Mouse (Mus musculus) cortical plate, adult 2 months (tissue): ENCODE results near the gene Nsmce4a. TPM values are rescaled to one million over a fixed set of nuclear protein-coding genes. Genes with fewer than 3 reads are reported as not detected.

ENCODE experiments used
- H3K27ac ChIP-seq: fragments of 200-500 bp; 2 replicates; pipeline ENCODE4 v1.5.1; 2012; ENCODE audit warnings: low read length, control low read depth, inconsistent platforms; ENCODE audit not compliant: insufficient read depth
- H3K4me1 ChIP-seq: fragments of 200-500 bp; 2 replicates; pipeline ENCODE4 v1.6.1; 2011; ENCODE audit warnings: low read length; ENCODE audit not compliant: control insufficient read depth, insufficient read depth
- H3K4me3 ChIP-seq: fragments of 200-500 bp; 2 replicates; pipeline ENCODE4 v1.5.1; 2011; ENCODE audit warnings: mild to moderate bottlenecking, low read length, control low read depth; ENCODE audit not compliant: insufficient read depth
- CTCF ChIP-seq: fragments of 200-500 bp; IDR thresholded peaks from 2 replicates; pipeline ENCODE4 v1.5.1; 2011; ENCODE audit warnings: mild to moderate bottlenecking, control low read depth, low read length; ENCODE audit not compliant: insufficient read depth; ENCODE audit errors: extremely low read depth
- POLR2A ChIP-seq: fragments of 200-500 bp; IDR thresholded peaks from 2 replicates; pipeline ENCODE4 v1.6.1; 2011; ENCODE audit warnings: mild to moderate bottlenecking, low read length, control low read depth; ENCODE audit not compliant: insufficient read depth; ENCODE audit errors: extremely low read depth
- polyA plus RNA-seq: library from polyadenylated mRNA; depleted of rRNA; stranded (reverse); fragments of >200 nt; gene quantifications from 2 replicates; pipeline ENCODE4 v1.2.3, GENCODE M21; 2012

The Nsmce4a gene
- polyA plus RNA-seq, 1 experiment = 37.1 TPM

- TF ChIP-seq CTCF (no peak), POLR2A (no peak)
- no peak overlapping the region for H3K27ac ChIP-seq
- no peak overlapping the region for H3K4me3 ChIP-seq
- no peaks in the 10 kb centered on the region for H3K4me1 ChIP-seq
These were observed 8.3 kb downstream of the Nsmce4a start for GRCm38 (mm10) chr7:130564596-130564995.

GRCm38 (mm10) chr7:130563880-130564279 is 9.0 kb downstream of the Nsmce4a start:
- H3K27ac ChIP-seq = no peak overlapping the region
- TF ChIP-seq CTCF (no peak), POLR2A (no peak)
- no peaks in the 10 kb centered on the region for H3K4me1 ChIP-seq
- H3K4me3 ChIP-seq = no peak overlapping the region

GRCm38 (mm10) chr7:130563276-130563675 is 9.6 kb downstream of the Nsmce4a start:
- Histone ChIP-seq H3K27ac (no peak overlapping the region), H3K4me1 (no peaks in the 10 kb centered on the region), H3K4me3 (no peak overlapping the region)
- TF ChIP-seq CTCF = no peak
- no peak for TF ChIP-seq POLR2A

GRCm38 (mm10) chr7:130560933-130561332 is 12.0 kb downstream of the Nsmce4a start:
- TF ChIP-seq CTCF = no peak
- no peak for TF ChIP-seq POLR2A
- Histone ChIP-seq H3K4me1 (no peaks in the 10 kb centered on the region), H3K27ac (no peak overlapping the region), H3K4me3 (no peak overlapping the region)

- TF ChIP-seq CTCF = no peak
- TF ChIP-seq POLR2A = no peak
These were observed 14.3 kb downstream of the Nsmce4a start for GRCm38 (mm10) chr7:130558592-130558991.

GRCm38 (mm10) chr7:130555597-130555996 is 17.3 kb downstream of the Nsmce4a start:
- no peak for TF ChIP-seq CTCF
- Histone ChIP-seq H3K4me3 (no peak overlapping the region), H3K27ac (no peak overlapping the region), H3K4me1 (no peaks in the 10 kb centered on the region)

More at GRCm38 (mm10) chr7:130558592-130558991, 14.3 kb downstream of the Nsmce4a start:
- Histone ChIP-seq H3K4me3 (no peak overlapping the region), H3K4me1 (no peaks in the 10 kb centered on the region), H3K27ac (no peak overlapping the region)

GRCm38 (mm10) chr7:130553321-130553720 is 19.6 kb downstream of the Nsmce4a start:
- TF ChIP-seq POLR2A = no peak
- no peak for TF ChIP-seq CTCF
- no peak overlapping the region for H3K27ac ChIP-seq

GRCm38 (mm10) chr7:130552780-130553179 is 20.1 kb downstream of the Nsmce4a start:
- H3K4me1 ChIP-seq = no peaks in the 10 kb centered on the region
- no peak overlapping the region for H3K27ac ChIP-seq
- no peak for TF ChIP-seq CTCF
- no peak overlapping the region for H3K4me3 ChIP-seq

More at GRCm38 (mm10) chr7:130553321-130553720, 19.6 kb downstream of the Nsmce4a start:
- H3K4me1 ChIP-seq = no peaks in the 10 kb centered on the region
- H3K4me3 ChIP-seq = no peak overlapping the region

- H3K4me3 ChIP-seq = no peak overlapping the region; the same call in 1 of the 2 replicates
- no peak for TF ChIP-seq POLR2A
- no peak for TF ChIP-seq CTCF
- H3K4me1 ChIP-seq = no peaks in the 10 kb centered on the region
- no peak overlapping the region for H3K27ac ChIP-seq
These were observed 25.2 kb downstream of the Nsmce4a start for GRCm38 (mm10) chr7:130547635-130548175.

GRCm38 (mm10) chr7:130546791-130547484 is 26.0 kb downstream of the Nsmce4a start:
- H3K27ac ChIP-seq = peak overlapping the region; percentile 90
- peak overlapping the region; percentile 54 for H3K4me3 ChIP-seq
- TF ChIP-seq POLR2A = peak; percentile 28; the same call in 1 of the 2 replicates
- TF ChIP-seq CTCF = peak; percentile 59
- no peaks in the 10 kb centered on the region for H3K4me1 ChIP-seq
